Mouse (Mus musculus): Measurements from ENCODE around the gene Bcl11b. TPM values are rescaled to one million over a fixed set of nuclear protein-coding genes. Genes with fewer than 3 reads are reported as not detected.

Gene Bcl11b
- polyA plus RNA-seq, 1 experiment: 27.2 TPM

DNA sequence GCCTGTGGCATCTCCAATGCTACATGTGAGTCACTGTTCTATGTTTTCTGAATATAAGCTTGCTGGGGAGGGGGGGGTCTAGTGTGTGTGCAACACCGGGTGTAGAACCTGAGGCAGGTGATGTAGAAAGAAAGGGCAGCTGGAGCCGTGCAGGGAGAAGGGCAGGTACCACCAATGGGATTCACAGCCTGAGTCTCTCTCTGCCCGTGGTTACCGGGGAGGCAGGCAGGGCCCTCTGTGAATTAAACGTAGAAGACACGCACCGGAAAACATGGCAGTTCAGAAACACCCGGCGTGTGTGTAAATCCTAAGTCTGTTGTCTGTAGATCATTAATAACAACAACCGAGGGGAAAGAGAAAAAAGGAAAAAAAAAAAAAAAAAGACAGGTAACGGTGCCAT lies 12.2 kb downstream of the Bcl11b start:
- H3K4me3 ChIP-seq (ENCODE audit: insufficient read depth, low read length): peak overlapping the region; percentile 19; the same call in 1 of the 2 replicates
- TF ChIP-seq POLR2A (IDR thresholded peaks at IDR 0.05; ENCODE audit: extremely low read depth, insufficient read depth, low read length): no peak
- H3K27ac ChIP-seq (ENCODE audit: insufficient read depth, low read length): peak overlapping the region; percentile 75; the same call in 1 of the 2 replicates
- no peaks in the 10 kb centered on the region; the same call in 1 of the 2 replicates for H3K4me1 ChIP-seq (ENCODE audit: control insufficient read depth, insufficient read depth, low read length)

DNA sequence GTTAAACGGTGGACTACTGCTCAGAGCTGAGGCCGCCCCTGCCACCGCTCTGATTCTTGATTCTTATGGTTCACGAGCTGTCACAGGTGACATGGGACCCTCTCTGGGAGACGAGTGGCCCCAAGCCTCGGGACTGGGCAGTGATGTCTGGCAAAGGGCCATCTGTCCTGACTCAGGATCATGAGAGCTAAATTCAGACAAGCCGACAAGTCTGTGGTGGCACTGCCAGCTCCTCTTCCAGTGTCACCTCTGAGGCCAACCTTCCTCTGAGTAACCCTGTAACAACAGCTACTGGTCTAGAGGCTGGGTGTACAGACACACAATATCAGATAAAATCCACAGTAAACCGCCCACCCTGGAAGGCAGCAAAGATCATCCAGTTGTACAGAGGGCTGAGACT lies 20.2 kb downstream of the Bcl11b start:
- no peak overlapping the region for H3K27ac ChIP-seq (ENCODE audit: insufficient read depth, low read length)
- no peak for TF ChIP-seq CTCF (IDR thresholded peaks at IDR 0.05; ENCODE audit: extremely low read depth, insufficient read depth, low read length)
- no peak for TF ChIP-seq POLR2A (IDR thresholded peaks at IDR 0.05; ENCODE audit: extremely low read depth, insufficient read depth, low read length)
- H3K4me1 ChIP-seq (ENCODE audit: control insufficient read depth, insufficient read depth, low read length): peaks cover 1% of the 10 kb centered on the region; the same call in 1 of the 2 replicates
- H3K4me3 ChIP-seq (ENCODE audit: insufficient read depth, low read length): no peak overlapping the region

DNA sequence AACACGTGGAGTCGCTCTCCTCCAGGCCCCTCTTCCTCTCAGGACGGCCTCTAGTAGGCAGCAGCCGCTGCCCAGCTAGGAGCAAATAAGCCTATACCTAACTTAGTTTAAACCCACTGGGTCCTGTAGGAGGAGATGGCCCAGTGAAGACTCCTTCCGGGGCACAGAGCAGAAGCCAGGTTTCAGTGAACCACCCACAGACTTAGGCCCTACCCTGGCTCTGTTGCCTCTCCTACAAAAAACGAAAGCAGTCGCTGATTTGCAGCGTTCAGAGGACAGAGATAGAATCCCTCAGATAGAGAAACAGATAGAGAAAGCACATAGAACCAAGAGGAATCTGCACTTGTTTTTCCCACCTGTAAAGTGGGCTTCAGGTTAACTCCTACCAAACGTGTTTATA lies 21.1 kb downstream of the Bcl11b start:
- TF ChIP-seq CTCF (IDR thresholded peaks at IDR 0.05; ENCODE audit: extremely low read depth, insufficient read depth, low read length): no peak
- TF ChIP-seq POLR2A (IDR thresholded peaks at IDR 0.05; ENCODE audit: extremely low read depth, insufficient read depth, low read length): no peak
- Histone ChIP-seq H3K4me3 (ENCODE audit: insufficient read depth, low read length) (no peak overlapping the region), H3K4me1 (ENCODE audit: control insufficient read depth, insufficient read depth, low read length) (peaks cover 3% of the 10 kb centered on the region; the same call in 1 of the 2 replicates), H3K27ac (ENCODE audit: insufficient read depth, low read length) (no peak overlapping the region)

- H3K4me3 ChIP-seq (ENCODE audit: insufficient read depth, low read length): no peak overlapping the region
- TF ChIP-seq POLR2A (IDR thresholded peaks at IDR 0.05; ENCODE audit: extremely low read depth, insufficient read depth, low read length) (no peak), CTCF (IDR thresholded peaks at IDR 0.05; ENCODE audit: extremely low read depth, insufficient read depth, low read length) (no peak)
- H3K27ac ChIP-seq (ENCODE audit: insufficient read depth, low read length): no peak overlapping the region; the same call in 1 of the 2 replicates
- peaks cover 3% of the 10 kb centered on the region; the same call in 1 of the 2 replicates for H3K4me1 ChIP-seq (ENCODE audit: control insufficient read depth, insufficient read depth, low read length)
Observed at GRCm38 (mm10) chr12:107981231-107981630, 22.2 kb downstream of the Bcl11b start.

GRCm38 (mm10) chr12:107980261-107980961 lies 23.0 kb downstream of the Bcl11b start:
- TF ChIP-seq CTCF (IDR thresholded peaks at IDR 0.05; ENCODE audit: extremely low read depth, insufficient read depth, low read length): no peak
- no peak for TF ChIP-seq POLR2A (IDR thresholded peaks at IDR 0.05; ENCODE audit: extremely low read depth, insufficient read depth, low read length)
- H3K4me3 ChIP-seq (ENCODE audit: insufficient read depth, low read length): peak overlapping the region; percentile 12; the same call in 1 of the 2 replicates
- 0 out of 2 replicates have a peak overlapping the region, but pooled peaks have one; percentile 15 for H3K27ac ChIP-seq (ENCODE audit: insufficient read depth, low read length)
- H3K4me1 ChIP-seq (ENCODE audit: control insufficient read depth, insufficient read depth, low read length): peaks cover 4% of the 10 kb centered on the region

GRCm38 (mm10) chr12:107979710-107980260 lies 23.6 kb downstream of the Bcl11b start:
- H3K4me1 ChIP-seq (ENCODE audit: control insufficient read depth, insufficient read depth, low read length): peaks cover 4% of the 10 kb centered on the region
- H3K4me3 ChIP-seq (ENCODE audit: insufficient read depth, low read length): no peak overlapping the region
- TF ChIP-seq CTCF (IDR thresholded peaks at IDR 0.05; ENCODE audit: extremely low read depth, insufficient read depth, low read length) (no peak), POLR2A (IDR thresholded peaks at IDR 0.05; ENCODE audit: extremely low read depth, insufficient read depth, low read length) (no peak)
- H3K27ac ChIP-seq (ENCODE audit: insufficient read depth, low read length): peak overlapping the region; percentile 14; the same call in 1 of the 2 replicates

DNA sequence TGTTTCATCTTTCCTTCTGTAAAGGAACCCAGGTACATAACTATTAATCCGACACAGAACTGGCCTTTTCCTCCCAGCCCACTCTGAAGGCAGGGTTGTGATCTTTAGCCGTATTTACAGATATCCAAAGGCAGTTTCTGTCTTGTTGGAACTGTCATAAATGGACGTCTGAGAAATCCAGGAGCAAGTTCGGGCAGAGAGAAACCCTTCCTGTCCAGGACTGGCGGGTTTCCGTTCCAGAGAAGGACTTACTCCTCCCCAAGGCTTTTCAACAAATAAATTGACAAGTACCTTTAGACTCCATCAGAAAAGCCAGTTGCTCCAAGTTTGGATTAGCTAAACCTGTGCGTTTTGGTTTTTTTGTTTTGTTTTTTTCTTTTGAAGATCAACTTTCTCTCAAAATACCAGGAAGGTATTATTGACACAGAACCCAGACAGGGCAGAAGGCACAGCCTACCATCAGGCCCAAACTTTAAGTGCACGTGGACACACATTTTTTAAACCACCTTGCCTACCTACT lies 24.6 kb downstream of the Bcl11b start:
- Histone ChIP-seq H3K4me3 (ENCODE audit: insufficient read depth, low read length) (no peak overlapping the region), H3K4me1 (ENCODE audit: control insufficient read depth, insufficient read depth, low read length) (peaks cover 4% of the 10 kb centered on the region), H3K27ac (ENCODE audit: insufficient read depth, low read length) (peak overlapping the region; percentile 63; the same call in 1 of the 2 replicates)
- no peak for TF ChIP-seq POLR2A (IDR thresholded peaks at IDR 0.05; ENCODE audit: extremely low read depth, insufficient read depth, low read length)
- no peak for TF ChIP-seq CTCF (IDR thresholded peaks at IDR 0.05; ENCODE audit: extremely low read depth, insufficient read depth, low read length)

- no peak for TF ChIP-seq POLR2A (IDR thresholded peaks at IDR 0.05; ENCODE audit: extremely low read depth, insufficient read depth, low read length)
- TF ChIP-seq CTCF (IDR thresholded peaks at IDR 0.05; ENCODE audit: extremely low read depth, insufficient read depth, low read length): no peak
- Histone ChIP-seq H3K4me3 (ENCODE audit: insufficient read depth, low read length) (no peak overlapping the region), H3K4me1 (ENCODE audit: control insufficient read depth, insufficient read depth, low read length) (peaks cover 4% of the 10 kb centered on the region), H3K27ac (ENCODE audit: insufficient read depth, low read length) (peak overlapping the region; percentile 88)
Observed at GRCm38 (mm10) chr12:107978063-107978462, 25.3 kb downstream of the Bcl11b start.

- H3K4me1 ChIP-seq (ENCODE audit: control insufficient read depth, insufficient read depth, low read length): peaks cover 4% of the 10 kb centered on the region
- H3K27ac ChIP-seq (ENCODE audit: insufficient read depth, low read length): peak overlapping the region; percentile 88
- no peak overlapping the region for H3K4me3 ChIP-seq (ENCODE audit: insufficient read depth, low read length)
- TF ChIP-seq CTCF (IDR thresholded peaks at IDR 0.05; ENCODE audit: extremely low read depth, insufficient read depth, low read length): no peak
- TF ChIP-seq POLR2A (IDR thresholded peaks at IDR 0.05; ENCODE audit: extremely low read depth, insufficient read depth, low read length): no peak
Observed at GRCm38 (mm10) chr12:107977534-107977933, 25.9 kb downstream of the Bcl11b start.
